Mouse (Mus musculus) CH12.LX (cell line): Measurements from ENCODE around the gene Nkapl. TPM values are rescaled to one million over a fixed set of nuclear protein-coding genes. Genes with fewer than 3 reads are reported as not detected.
"Not testable (repeated sequence)": the region's sequence is repeated elsewhere in the genome, so short reads cannot be mapped to it uniquely, and the experiment has no call there.

ENCODE experiments used
- DNase-seq: peaks from one replicate; pipeline ENCODE4 v3.0.0-alpha.2; 2013; ENCODE audit errors: extremely low read depth
- H3K27ac ChIP-seq: 2 replicates; pipeline ENCODE4 v1.5.1; 2012; ENCODE audit warnings: low read depth, mild to moderate bottlenecking, control low read depth, moderate library complexity; ENCODE audit not compliant: insufficient read depth
- H3K27me3 ChIP-seq: replicated peaks from 2 replicates; pipeline ENCODE3; 2012; ENCODE audit warnings: inconsistent platforms
- H3K36me3 ChIP-seq, 2 experiments: replicated peaks in 1 of 2; 2 replicates each; pipeline versions ENCODE3 to v1.6.1; 2012; ENCODE audit warnings: inconsistent platforms in 1 of 2, low read length in 1 of 2, mild to moderate bottlenecking in 1 of 2, mixed read lengths in 1 of 2, moderate library complexity in 1 of 2; ENCODE audit not compliant: control insufficient read depth in 1 of 2, insufficient read depth in 1 of 2
- H3K4me1 ChIP-seq, 2 experiments: 2 replicates each; pipeline ENCODE4 v1.6.1; 2012; ENCODE audit warnings: inconsistent platforms in 1 of 2, moderate library complexity in 1 of 2; ENCODE audit not compliant: insufficient read depth in 2 of 2, control insufficient read depth in 1 of 2
- H3K4me2 ChIP-seq: 2 replicates; pipeline ENCODE4 v1.6.1; 2012; ENCODE audit warnings: low read depth, mild to moderate bottlenecking, control low read depth; ENCODE audit not compliant: poor library complexity, insufficient read depth, severe bottlenecking
- H3K4me3 ChIP-seq, 3 experiments: fragments of 150-350 bp in 1 of 3; sonication (generic) in 1 of 3; replicated peaks in 1 of 3; 2 replicates each; pipeline versions ENCODE3 to v1.5.1; 2011 to 2012; ENCODE audit warnings: low read depth in 2 of 3, low read length in 2 of 3, mild to moderate bottlenecking in 2 of 3, moderate library complexity in 2 of 3, control low read depth in 1 of 3, improper control_type of control experiment in 1 of 3, inconsistent platforms in 1 of 3, mixed read lengths in 1 of 3; ENCODE audit not compliant: poor library complexity in 1 of 3
- H3K79me2 ChIP-seq: replicated peaks from 2 replicates; pipeline ENCODE4 v1.6.1; 2012; ENCODE audit warnings: mild to moderate bottlenecking, moderate library complexity; ENCODE audit not compliant: control insufficient read depth, poor library complexity, insufficient read depth, severe bottlenecking; ENCODE audit errors: extremely low read depth
- H3K9ac ChIP-seq: 2 replicates; pipeline ENCODE4 v1.6.1; 2012; ENCODE audit warnings: low read depth, mild to moderate bottlenecking, control low read depth, moderate library complexity; ENCODE audit not compliant: insufficient read depth
- H3K9me3 ChIP-seq: replicated peaks from 2 replicates; pipeline ENCODE3; 2012; ENCODE audit warnings: low read length, inconsistent platforms, mixed read lengths
- BHLHE40 ChIP-seq: IDR thresholded peaks from 2 replicates; pipeline ENCODE4 v1.6.1; 2011; ENCODE audit warnings: mild to moderate bottlenecking, low read depth, low read length, improper control_type of control experiment
- CHD2 ChIP-seq: IDR thresholded peaks from 2 replicates; pipeline ENCODE4 v1.6.1; 2011; ENCODE audit warnings: low read length, improper control_type of control experiment
- E2F4 ChIP-seq: IDR thresholded peaks from 2 replicates; pipeline ENCODE4 v1.6.1; 2011; ENCODE audit warnings: low read depth, low read length, improper control_type of control experiment; ENCODE audit not compliant: insufficient replicate concordance
- EP300 ChIP-seq: IDR thresholded peaks from 2 replicates; pipeline ENCODE4 v1.6.1; 2011; ENCODE audit warnings: low read length, improper control_type of control experiment
- HCFC1 ChIP-seq: IDR thresholded peaks from 2 replicates; pipeline ENCODE4 v1.6.1; 2012; ENCODE audit warnings: low read depth, mild to moderate bottlenecking, inconsistent platforms, low read length, improper control_type of control experiment
- JUND ChIP-seq: conservative IDR thresholded peaks from 2 replicates; pipeline ENCODE4 v1.6.1; 2011; ENCODE audit warnings: low read depth, low read length, improper control_type of control experiment
- MAFK ChIP-seq: IDR thresholded peaks from 2 replicates; pipeline ENCODE4 v1.6.1; 2011; ENCODE audit warnings: low read length, improper control_type of control experiment; ENCODE audit not compliant: insufficient replicate concordance
- MAX ChIP-seq: IDR thresholded peaks from 2 replicates; pipeline ENCODE4 v1.6.1; 2011; ENCODE audit warnings: low read length, improper control_type of control experiment
- MAZ ChIP-seq: IDR thresholded peaks from 2 replicates; pipeline ENCODE4 v1.6.1; 2012; ENCODE audit warnings: low read depth, mild to moderate bottlenecking, inconsistent platforms, low read length, improper control_type of control experiment, moderate library complexity
- MEF2A ChIP-seq: IDR thresholded peaks from 2 replicates; pipeline ENCODE4 v1.6.1; 2014; ENCODE audit warnings: low read depth, mild to moderate bottlenecking, inconsistent platforms, low read length, improper control_type of control experiment, borderline replicate concordance
- MXI1 ChIP-seq: IDR thresholded peaks from 2 replicates; pipeline ENCODE4 v1.6.1; 2011; ENCODE audit warnings: mild to moderate bottlenecking, low read depth, low read length, improper control_type of control experiment
- MYC ChIP-seq: IDR thresholded peaks from 2 replicates; pipeline ENCODE4 v1.6.1; 2011; ENCODE audit warnings: low read depth, mild to moderate bottlenecking, improper control_type of control experiment, low read length
- PAX5 ChIP-seq: IDR thresholded peaks from 2 replicates; pipeline ENCODE4 v1.6.1; 2012; ENCODE audit warnings: low read length, inconsistent platforms, mixed read lengths
- POLR2AphosphoS2 ChIP-seq: IDR thresholded peaks from 2 replicates; pipeline ENCODE4 v1.6.1; 2011; ENCODE audit warnings: low read depth, low read length, improper control_type of control experiment
- TCF12 ChIP-seq: IDR thresholded peaks from 2 replicates; pipeline ENCODE4 v1.6.1; 2014; ENCODE audit warnings: low read depth, mild to moderate bottlenecking, inconsistent platforms, low read length, improper control_type of control experiment
- USF1 ChIP-seq: IDR thresholded peaks from 2 replicates; pipeline ENCODE4 v1.6.1; 2014; ENCODE audit warnings: low read depth, mild to moderate bottlenecking, inconsistent platforms, low read length, improper control_type of control experiment
- ZMIZ1 ChIP-seq: IDR thresholded peaks from 2 replicates; pipeline ENCODE4 v1.6.1; 2012; ENCODE audit warnings: low read depth, mild to moderate bottlenecking, inconsistent platforms, low read length, improper control_type of control experiment
- ZNF384 ChIP-seq: IDR thresholded peaks from 2 replicates; pipeline ENCODE4 v1.6.1; 2012; ENCODE audit warnings: low read depth, low read length, improper control_type of control experiment, inconsistent platforms
- dilution Hi-C: fragments of 300-500 bp; cut with MboI; formaldehyde crosslinking; loops from 2 replicates; pipeline ENCODE4 v1.14.3; 2020; ENCODE audit warnings: low sequenced_read_pairs; ENCODE audit not compliant: extremely low pct_unique_long_range_greater_than_20kb, extremely low pct_ligation_motif_present
- in situ Hi-C: fragments of 300-500 bp; cut with MboI; formaldehyde crosslinking; loops from 3 replicates; pipeline ENCODE4 v1.14.3; 2019; ENCODE audit warnings: low sequenced_read_pairs, low pct_ligation_motif_present, low pct_unique_long_range_greater_than_20kb, mixed read lengths
- polyA plus RNA-seq: library from polyadenylated mRNA; unstranded; fragments of >175 nt; gene quantifications from 2 replicates; pipeline ENCODE4 v1.2.1, GENCODE M21; 2012; ENCODE audit warnings: low read depth; ENCODE audit not compliant: insufficient read length
- total RNA-seq, 2 experiments: library from RNA; depleted of rRNA; stranded (reverse); fragments of 300-350 nt in 1 of 2; fragments of >200 nt in 1 of 2; gene quantifications; 2 replicates each; pipeline ENCODE4 v1.2.3; 2012 to 2014

The Nkapl gene
- total and polyA plus RNA-seq, 3 experiments: 0.26 to 0.90 (median 0.76) TPM

DNA sequence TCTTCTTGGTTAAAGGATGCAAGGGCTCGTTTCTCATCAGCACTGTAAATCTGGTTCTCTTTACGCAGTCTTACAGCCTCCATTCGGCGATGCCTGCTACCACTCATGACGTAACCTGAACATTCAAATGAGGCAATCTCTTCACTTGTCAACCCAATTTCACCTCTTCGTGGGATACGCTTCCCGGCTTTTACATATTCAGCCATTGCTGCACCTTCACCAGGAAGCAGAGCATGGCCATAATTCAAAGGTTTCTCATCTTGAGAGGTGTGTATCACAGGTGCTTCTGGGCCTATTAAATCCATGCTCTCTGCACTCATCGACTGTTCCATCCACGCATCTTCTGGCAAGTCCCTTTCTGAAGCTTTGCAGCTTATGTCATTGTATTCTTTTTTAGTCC, 973 bp downstream of the Nkapl start:
- Histone ChIP-seq H3K4me1 (peaks cover 2 to 4% of the 10 kb centered on the region in 2 experiments; a peak in 1 of 4 replicates), H3K9me3 (no peaks in the 10 kb centered on the region), H3K9ac (no peak overlapping the region), H3K79me2 (no peaks in the 10 kb centered on the region), H3K27ac (no peak overlapping the region), H3K36me3 (no peaks in the 10 kb centered on the region), H3K4me2 (peak overlapping the region; percentile 59; the same call in 1 of the 2 replicates), H3K27me3 (peaks cover 2% of the 10 kb centered on the region), H3K4me3 (no peak overlapping the region)
- no peak for TF ChIP-seq MAX
- no peak for TF ChIP-seq MXI1
- TF ChIP-seq CHD2: no peak
- no peak for TF ChIP-seq TCF12
- TF ChIP-seq MYC: no peak
- no peak for TF ChIP-seq MAZ
- TF ChIP-seq USF1: no peak
- no peak for TF ChIP-seq E2F4
- TF ChIP-seq ZNF384: no peak
- TF ChIP-seq EP300: no peak
- TF ChIP-seq ZMIZ1: no peak
- no peak for TF ChIP-seq HCFC1
- no peak for TF ChIP-seq MAFK
- TF ChIP-seq JUND: no peak
- no peak for TF ChIP-seq POLR2AphosphoS2
- no peak for TF ChIP-seq MEF2A
- TF ChIP-seq BHLHE40: no peak
- TF ChIP-seq PAX5: no peak
- dilution Hi-C loops: no loop called here
- no peak for DNase-seq
- in situ Hi-C loops: no loop called here

GRCm38 (mm10) chr13:21462516-21462915, 5.8 kb downstream of the Nkapl start:
- H3K79me2 ChIP-seq, H3K27me3 ChIP-seq, DNase-seq, H3K27ac ChIP-seq, in situ Hi-C loops, H3K36me3 ChIP-seq, H3K9ac ChIP-seq, H3K4me2 ChIP-seq, dilution Hi-C loops, H3K4me3 ChIP-seq, H3K9me3 ChIP-seq, H3K4me1 ChIP-seq: not testable (repeated sequence)
